Mouse (Mus musculus): ENCODE data around the gene Galnt15. TPM values are rescaled to one million over a fixed set of nuclear protein-coding genes. Genes with fewer than 3 reads are reported as not detected.

The Galnt15 gene
- total RNA-seq, 1 experiment from 2014 or later, result not detected

Other genes starting within 250 kb of the Galnt15 start
- gene Ankrd28, start 198.3 kb upstream of the Galnt15 start, total RNA-seq (2017), result 21.4 and 26.0 TPM in 2 replicates
- gene Oxnad1, start 56.4 kb downstream of the Galnt15 start, total RNA-seq (2017), result 18.5 and 21.5 TPM in 2 replicates
- gene Dph3, start 56.7 kb downstream of the Galnt15 start, total RNA-seq (2017), result 51.0 and 54.5 TPM in 2 replicates
- gene Msmb, start 113.0 kb downstream of the Galnt15 start, total RNA-seq (2017), result not detected in 2 replicates
- gene Ncoa4, start 130.9 kb downstream of the Galnt15 start, total RNA-seq (2017), result 89.3 and 89.6 TPM in 2 replicates
- gene Timm23, start 172.9 kb downstream of the Galnt15 start, total RNA-seq (2017), result 43.3 and 46.4 TPM in 2 replicates
- gene Parg, start 173.0 kb downstream of the Galnt15 start, total RNA-seq (2017), result 108 and 120 TPM in 2 replicates